Mouse (Mus musculus): ENCODE data around the gene Eef2k.

The Eef2k gene

DNA sequence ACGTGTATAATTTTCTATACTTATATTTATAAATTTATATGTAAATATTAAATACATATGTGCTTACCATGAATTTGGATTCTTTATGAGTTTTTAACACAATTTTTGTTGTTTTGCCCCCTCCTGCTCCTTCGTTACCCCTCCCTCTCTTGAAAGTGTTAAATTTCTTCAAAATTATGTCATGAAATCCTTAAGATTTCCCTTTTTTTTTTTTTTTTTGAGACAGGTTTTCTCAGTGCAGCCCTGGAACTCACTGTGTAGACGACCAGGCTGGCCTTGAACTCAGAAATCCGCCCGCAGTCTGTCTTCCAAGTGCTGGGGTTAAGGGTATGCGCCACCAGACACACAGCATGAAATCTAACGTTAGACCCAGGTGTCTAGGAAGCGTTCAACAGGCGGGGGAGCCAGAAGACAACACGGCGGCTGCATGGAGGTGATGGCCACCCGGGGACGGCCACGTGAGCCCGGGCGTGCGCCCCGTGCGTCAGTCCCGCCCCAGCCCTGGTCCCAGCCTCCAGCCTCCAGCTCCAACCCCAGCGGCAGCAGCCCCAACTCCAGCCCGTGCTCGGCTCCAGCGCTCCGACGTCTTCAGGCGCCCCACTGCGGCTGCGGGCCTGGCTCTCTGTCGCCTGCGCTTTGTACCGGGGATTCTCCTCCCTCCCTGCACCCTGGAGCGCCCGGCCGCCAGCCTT lies at the start of gene Eef2k:
TSS of gene Eef2k (plus strand) at position 487 of the 692 bp plus-strand sequence.
- ATAC-seq (ENCODE audit: insufficient number of reproducible peaks, low FRiP score, low TSS enrichment): peak; percentile 81

DNA sequence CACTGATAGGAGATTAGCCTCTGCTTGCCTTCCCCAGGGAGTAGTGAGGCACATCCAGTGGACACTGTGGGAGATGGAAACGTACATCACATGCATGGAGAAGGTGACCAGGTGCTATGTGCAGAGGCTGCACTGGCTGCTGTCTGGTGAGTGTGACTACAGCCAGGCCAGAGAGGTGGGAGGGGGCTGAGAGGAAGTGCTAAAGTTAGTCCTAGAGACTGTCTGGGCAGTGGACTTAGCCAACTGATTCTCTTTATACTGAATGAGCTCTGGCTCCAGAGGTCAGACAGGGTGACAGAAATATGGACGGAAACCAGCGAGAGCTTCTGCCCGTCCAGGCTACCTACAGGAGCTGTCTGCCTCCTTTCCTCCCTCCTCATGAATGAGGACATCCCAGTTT lies 47.1 kb upstream of the Eef2k start:
- ATAC-seq (ENCODE audit: insufficient number of reproducible peaks, low FRiP score, low TSS enrichment): no peak

DNA sequence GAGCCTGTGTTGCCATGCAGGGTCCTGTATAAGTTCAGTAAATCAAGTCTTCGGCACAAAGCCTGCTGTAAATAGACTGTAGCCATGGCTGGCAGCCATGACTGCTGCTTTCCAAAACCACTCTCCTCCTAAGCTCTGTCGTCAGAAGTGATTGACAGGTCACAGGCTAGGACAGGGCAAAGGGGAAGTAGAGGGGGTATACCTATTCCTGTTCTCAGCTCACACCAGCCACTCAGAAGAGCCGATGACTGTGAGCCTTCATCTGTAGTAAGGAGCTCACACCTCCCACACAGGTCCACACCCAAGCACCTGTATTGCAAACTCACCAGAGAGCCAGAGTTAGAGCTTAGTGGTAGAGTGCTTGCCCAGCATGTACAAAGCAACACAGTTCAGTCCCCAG lies 46.3 kb upstream of the Eef2k start:
- no peak for ATAC-seq (ENCODE audit: insufficient number of reproducible peaks, low FRiP score, low TSS enrichment)

DNA sequence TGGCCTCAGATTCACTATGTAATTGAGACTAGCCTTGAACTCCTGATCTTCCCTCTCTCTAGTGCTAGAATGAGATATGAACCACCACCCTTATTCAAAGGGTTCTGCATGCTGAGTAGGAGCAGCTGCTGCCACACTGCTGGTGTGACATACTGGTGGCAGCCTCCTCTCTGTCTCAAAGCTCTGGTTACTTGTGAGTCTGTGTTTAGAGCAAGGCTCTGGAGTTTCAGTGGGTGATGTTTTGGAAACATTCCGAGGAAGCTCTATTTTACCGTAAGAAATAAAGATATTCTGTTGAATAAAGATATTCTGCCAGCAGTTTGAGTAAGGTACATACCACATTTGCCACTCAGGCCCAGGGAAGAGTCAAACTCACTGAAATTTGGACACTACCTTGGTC lies 39.4 kb upstream of the Eef2k start:
- no peak for ATAC-seq (ENCODE audit: insufficient number of reproducible peaks, low FRiP score, low TSS enrichment)

DNA sequence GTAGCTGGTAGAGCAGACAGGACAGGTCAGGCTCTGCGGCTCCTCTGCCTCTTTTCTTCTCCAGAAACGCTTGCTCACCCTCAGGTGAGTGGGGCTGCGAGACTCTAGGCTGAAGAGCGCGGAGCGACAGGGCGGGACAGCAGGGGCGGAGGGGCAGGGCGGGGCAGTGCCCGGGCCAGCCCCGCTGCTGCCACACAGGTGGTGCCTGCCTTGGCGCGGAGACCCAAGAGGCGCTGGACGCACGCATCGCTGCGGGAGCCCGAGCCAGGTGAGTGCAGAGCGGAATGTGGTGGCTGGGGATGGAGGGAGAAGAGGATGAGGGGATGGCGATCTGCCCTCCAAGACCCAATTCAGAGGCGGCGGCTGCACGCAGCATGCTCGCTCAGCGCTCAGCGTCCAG lies 32.9 kb upstream of the Eef2k start:
- ATAC-seq (ENCODE audit: insufficient number of reproducible peaks, low FRiP score, low TSS enrichment): no peak

DNA sequence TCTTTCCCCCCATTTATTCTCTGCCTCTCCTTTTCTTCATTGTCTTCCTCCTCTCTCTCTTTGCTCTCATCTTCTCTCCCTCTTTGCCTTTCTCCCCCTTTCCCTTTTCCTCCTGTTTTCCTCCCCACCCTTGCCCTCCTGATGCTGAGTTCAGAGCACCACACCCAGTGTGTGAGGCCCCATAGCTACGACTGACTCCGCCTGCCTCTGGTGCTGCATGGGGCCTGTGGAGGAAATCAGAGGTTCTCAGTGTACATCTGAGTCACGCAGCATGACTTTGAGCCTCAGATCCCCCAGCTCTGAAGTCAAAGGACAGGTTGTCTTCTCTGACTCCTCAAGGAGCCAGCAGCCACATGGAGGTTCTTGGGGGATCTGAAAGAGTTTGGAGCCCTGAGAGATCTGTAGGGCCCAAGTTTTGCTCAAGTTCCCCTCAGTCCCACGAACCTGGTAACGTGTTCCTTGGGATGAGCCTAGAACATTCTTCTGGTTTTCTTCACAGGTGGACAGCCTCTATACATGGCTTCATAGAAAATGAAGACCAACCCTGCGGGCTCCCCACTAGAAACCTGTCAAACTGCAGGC lies 30.7 kb upstream of the Eef2k start, which contains the start of gene Gm5737:
TSS of gene Gm5737 (plus strand) at position 532 of the 582 bp plus-strand sequence.
- ATAC-seq (ENCODE audit: insufficient number of reproducible peaks, low FRiP score, low TSS enrichment): no peak

DNA sequence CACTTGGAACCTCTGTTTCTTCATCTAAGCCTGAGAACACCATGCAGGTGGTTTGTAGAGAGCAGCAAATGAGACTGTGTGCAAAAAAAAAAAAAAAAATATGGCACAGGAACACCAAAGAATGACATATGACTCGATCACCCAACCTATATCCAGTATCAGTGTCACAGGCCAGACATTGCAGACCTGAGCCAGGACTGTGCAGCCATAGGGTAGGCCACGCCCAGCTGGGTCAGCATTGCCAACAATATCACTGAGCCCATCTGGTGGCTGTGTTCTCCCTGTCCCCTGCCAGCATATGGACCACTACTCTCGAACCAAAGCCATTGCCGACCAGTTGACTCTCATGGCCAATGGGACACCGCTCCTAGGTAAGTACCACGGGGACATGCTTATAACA lies 25.1 kb upstream of the Eef2k start:
- ATAC-seq (ENCODE audit: insufficient number of reproducible peaks, low FRiP score, low TSS enrichment): no peak

DNA sequence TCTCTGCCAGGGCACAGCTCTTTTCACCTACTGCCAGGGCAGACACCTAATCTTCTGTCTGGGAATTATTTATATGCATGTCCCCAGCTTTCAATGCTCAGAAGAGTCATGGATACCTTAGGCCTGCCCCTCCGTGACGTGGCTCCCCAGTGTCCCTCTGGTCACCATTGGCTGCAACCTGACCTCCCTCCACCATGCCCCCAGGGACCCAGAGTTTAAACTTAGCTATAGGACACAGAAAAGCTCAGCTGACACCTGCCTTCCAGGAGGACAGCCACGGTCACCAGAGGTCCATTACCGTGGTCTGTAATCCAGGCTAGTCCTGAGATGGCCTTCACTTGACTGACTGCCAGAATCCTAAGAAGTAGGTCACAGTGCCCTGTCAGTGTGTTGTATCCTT lies 23.2 kb upstream of the Eef2k start:
- ATAC-seq (ENCODE audit: insufficient number of reproducible peaks, low FRiP score, low TSS enrichment): no peak

DNA sequence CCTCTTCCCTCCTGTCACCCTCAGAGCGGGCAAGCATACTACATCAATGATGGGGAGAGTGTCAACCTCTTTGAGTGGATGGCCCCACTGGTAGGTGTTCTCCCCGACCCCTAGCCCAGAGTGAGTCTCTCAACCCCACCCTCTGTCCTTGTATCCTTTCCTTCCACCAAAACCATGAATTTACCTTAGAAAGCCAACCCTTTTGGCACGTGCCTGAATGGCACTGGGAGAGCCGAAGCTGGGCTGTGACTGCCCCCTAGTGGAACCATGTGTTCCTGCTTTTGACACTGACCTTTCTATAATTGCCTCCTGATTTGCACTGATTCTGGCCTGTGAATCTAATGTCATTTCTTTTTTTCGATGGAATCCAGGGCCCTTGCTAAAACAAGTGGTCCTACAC lies 19.4 kb upstream of the Eef2k start:
- ATAC-seq (ENCODE audit: insufficient number of reproducible peaks, low FRiP score, low TSS enrichment): peak; percentile 46; the same call in 1 of the 2 replicates

DNA sequence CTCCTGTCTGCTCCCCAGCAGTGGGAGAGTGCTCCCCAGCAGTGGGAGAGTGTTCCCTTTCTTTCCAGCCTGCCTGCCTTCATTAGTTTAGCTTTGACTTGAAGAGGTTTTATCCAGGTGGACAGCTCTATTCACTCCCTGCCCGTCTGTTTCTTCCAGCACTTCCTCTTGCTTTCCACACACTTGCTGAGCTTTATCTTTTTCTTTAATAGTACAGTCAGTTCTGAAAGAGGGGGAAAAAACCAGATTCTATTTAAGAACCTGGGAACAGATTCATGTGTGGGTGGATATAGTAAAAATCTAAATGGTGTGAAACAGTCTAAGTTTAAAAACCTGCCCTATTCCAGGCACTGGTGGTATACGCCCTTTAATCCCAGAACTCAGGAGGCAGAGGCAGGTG lies 17.5 kb upstream of the Eef2k start:
- ATAC-seq (ENCODE audit: insufficient number of reproducible peaks, low FRiP score, low TSS enrichment): no peak

DNA sequence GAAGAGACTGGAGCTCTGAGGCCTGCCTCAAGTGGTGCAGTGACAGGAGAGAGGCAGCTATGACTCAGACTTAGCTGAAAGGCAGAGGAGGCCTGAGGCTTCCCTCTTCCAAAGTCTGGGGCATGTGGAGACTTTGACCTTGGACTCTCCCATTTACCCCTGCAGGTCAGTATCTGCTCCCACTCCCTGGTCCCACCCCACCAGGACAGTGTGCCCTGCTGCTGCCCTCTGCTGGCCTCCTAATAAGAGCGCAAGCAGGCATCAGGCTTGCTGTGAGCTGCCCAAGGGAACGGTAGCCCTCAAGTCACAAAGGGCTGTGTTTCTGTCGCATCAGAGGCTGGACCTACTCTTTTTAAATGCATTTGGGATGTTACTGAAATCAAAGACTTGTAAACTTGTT lies 16.2 kb upstream of the Eef2k start:
- ATAC-seq (ENCODE audit: insufficient number of reproducible peaks, low FRiP score, low TSS enrichment): no peak

DNA sequence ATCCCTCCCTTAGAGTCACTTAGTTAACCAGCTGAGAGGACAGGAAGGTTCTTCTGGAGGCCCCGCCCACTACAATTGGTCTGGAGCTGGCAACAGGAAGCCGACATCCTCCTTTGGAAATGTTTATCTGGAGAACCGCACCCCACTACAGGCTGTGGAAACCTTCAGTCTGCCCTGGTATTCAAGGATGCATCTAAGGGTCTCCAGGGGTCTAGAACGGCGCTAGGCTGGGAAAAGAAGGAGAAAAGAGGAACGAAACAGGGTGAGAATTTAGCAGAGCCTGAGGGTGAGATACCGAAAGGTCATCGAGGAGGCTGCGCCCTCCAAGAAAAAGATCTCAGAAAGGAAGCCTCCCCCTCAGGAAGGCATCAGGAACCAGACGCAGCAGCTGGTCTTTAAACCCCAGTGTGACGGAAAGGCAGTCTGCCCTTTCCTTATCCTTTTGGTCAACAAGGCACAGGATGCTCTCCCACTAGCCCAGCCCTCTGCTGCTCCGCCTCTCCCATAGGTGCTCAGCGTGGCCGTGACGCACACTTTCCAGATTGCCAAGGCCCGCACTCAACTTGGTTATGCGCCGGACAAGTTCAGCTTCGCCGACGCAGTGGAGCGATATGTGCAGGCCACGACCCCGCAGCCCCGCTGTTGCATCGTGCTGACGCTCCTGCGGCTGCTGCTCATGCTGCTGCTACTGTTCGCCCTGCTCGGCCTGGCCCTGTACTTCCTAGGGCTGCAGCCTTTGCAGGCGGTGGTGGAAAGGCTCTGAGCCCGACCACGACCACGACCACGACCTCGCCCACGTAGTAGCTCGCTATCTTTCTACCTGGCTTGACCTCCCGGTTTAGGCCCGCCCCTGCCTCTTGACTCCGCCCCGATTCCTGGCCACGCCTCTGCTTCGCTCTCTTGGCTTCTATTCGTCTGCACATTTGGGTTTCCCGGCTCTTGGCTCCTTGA lies 11.9 kb upstream of the Eef2k start:
- peak; percentile 67 for ATAC-seq (ENCODE audit: insufficient number of reproducible peaks, low FRiP score, low TSS enrichment)

DNA sequence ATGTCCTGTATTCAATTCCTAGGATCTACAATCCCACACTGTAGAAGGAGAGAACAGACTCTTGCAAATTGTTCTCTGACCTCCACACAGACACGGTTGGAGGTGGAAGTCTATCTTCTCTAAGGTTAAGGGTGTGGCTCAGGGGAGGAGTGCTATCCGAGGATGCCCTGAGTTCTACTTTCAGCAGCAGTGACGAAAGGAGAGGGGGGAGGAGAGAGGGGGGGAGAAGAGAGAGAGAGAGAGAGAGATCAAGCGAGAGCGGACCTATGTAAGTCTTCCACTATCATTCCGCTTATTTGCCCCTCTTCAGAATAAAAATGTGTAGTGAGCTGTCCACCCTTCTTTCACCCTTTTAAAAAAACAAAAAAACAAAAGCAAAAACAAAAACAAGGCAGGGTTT lies 8.2 kb upstream of the Eef2k start:
- ATAC-seq (ENCODE audit: insufficient number of reproducible peaks, low FRiP score, low TSS enrichment): no peak

DNA sequence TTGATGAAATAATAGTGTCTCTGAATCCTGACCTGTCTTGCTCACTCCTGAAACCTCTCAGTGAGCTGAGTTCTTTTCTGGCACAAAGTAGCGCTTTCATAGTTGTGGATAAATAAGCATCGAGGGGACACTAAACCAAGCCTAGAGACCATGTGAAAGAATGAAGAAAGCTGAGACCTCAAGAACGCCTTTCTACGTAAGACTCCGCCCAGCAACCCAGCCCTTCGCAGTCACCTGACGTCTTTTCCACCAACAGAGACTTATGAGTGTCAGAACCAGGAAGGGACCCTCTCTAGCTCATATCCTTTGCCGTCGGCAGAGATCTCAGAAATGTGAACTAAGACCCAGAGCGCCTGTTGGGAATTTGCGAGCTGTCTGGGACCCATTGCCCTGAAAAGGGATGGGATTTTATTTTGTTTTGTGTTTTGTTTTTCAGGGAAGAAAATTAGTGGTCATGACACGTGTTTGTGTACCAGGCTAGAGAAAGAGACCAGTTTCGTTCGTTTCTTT lies 7.7 kb upstream of the Eef2k start:
- peak; percentile 47; the same call in 1 of the 2 replicates for ATAC-seq (ENCODE audit: insufficient number of reproducible peaks, low FRiP score, low TSS enrichment)

DNA sequence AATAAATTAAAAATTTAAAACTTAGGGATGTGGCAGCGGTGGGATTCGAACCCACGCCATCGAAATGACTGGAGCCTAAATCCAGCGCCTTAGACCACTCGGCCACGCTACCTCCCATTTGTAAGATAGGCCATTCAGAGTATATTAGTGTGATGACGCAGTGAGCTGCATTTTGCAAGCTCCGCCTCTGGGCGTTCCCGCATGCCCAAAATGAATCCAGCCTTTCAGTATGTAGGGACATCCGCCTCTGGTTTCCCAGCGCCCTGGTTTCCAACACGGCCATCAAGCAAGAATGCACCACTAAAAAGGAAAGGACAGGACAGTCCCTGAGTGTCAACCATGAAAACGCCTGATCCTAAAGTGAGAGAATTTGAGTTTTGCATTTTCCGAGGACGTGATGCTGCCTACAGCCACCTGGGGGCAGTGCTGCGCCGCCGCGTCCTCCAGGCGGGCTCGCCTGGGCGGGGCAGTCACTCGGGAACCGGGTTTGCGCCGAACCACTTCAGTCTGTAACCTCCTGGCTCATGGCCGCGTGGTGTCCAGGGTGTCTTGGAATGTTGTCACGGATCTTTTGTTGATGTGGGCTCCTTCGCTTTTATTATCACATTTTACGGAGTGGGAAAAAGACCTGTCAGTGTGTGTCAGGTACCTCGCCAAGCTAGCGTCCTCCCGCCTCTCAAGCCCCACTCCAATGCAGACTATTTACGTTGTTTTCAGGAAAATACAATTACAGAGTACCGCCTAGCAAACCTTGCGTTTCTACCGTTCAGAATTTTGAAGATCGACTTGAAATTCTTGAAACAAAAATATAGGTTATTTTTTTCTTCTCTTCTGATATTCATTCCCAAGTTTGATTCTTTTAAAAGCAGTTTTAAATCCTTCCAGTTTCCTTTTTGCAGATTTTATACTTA lies 6.9 kb upstream of the Eef2k start:
- peak; percentile 56 for ATAC-seq (ENCODE audit: insufficient number of reproducible peaks, low FRiP score, low TSS enrichment)

DNA sequence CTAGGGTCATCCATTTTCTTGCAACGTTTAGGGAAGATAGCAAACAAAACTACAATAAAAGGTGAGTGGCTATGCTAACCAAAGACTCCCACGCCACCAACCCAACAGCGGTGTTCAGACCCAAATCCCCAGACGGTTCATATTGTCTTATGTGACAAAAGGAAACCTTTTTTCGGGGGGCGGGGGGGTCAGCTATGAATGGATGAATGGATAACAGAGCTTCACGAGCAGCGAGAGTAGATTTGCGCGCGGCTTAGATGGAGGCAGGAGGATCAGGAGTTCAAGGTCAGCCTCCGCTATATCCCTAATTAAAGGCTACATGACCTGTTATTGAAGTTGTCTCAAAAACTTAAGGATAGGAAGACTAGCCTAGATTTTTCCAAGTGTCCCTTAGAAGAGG lies 6.3 kb upstream of the Eef2k start:
- no peak for ATAC-seq (ENCODE audit: insufficient number of reproducible peaks, low FRiP score, low TSS enrichment)

DNA sequence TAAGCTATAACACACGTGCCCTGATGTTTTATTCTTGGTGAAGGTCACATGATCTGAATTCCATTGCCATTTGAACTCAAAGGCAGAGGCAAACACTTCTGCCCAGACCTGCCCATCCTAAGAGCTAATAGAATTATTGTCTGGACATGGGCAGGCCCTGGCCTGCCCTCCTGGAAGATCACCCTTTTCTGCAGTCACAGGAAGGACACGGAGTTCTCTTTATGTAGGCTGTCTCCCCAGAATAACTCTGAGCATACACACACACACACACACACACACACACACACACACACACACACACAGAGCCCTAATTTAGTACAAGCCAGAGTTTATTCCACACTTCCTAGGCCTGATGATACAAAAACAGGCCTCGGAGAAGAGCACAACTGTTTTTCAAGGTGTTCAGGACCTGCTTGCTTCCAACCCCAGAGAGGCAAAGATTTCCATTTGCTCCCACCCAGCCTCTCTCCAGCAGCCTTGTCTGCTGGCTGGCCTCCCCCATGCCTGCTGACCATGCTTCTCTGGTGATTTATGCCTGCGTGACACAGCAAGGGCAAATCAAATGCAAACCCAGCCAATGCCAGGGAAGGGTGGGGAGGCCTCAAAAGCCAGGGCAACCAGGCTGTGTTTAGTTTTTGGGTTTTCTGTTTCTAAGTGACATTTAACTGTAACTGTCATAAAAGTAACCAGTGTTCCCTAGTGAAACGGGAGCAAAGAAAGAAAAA lies 4.0 kb upstream of the Eef2k start:
- ATAC-seq (ENCODE audit: insufficient number of reproducible peaks, low FRiP score, low TSS enrichment): no peak

DNA sequence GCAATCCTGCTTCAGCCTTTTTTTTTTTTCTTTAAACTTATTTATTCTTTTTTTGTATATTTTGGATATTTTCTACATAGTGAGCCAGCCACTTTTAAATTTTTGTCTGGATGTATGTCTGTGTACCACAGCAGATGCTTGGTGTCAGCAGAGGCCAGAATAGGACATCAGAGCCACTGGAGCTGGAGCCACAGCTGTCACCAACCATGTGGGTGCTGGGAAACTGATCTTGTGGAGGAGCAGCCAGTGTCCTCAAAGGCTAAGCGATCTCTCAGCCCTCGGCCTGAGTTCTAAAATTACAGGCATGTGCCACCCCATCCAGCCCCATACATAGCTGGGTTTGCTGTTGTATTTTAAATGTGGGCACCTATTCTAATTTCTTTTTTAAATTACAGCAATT lies 2.8 kb upstream of the Eef2k start:
- no peak for ATAC-seq (ENCODE audit: insufficient number of reproducible peaks, low FRiP score, low TSS enrichment)

DNA sequence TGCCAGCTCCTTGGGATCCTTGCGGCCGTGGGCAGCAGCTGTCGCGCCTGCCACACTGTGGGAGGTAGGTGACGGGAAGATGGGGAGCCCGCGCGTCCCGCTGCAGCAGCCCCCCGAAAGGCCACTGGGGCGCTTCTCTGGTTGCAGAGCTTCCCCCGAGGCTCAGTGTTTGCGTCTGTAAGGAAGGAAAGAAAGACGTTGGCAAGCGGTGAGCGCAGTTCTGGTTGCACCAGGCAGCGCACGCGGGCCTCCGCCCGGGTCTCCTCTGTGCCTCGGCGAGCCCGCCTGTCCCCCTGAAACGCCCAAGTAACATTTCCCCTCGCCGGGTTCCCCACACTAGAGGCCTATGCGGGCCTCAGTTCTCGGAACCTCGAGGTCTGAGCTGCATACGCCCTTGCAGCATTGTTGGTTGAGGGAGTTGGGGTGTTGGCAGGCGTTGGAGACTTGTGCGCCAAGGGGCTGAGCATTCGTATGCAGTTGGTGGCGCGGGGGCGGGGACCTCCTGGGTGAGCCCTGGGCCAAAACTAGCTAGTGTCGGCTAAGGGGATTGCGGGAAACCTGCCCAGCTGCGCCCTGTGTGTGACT lies 498 bp downstream of the Eef2k start:
- peak; percentile 69; the same call in 1 of the 2 replicates for ATAC-seq (ENCODE audit: insufficient number of reproducible peaks, low FRiP score, low TSS enrichment)
